Mouse (Mus musculus) limb, embryonic 14.5 days (tissue): ENCODE results near the gene Prex1. TPM values are rescaled to one million over a fixed set of nuclear protein-coding genes. Genes with fewer than 3 reads are reported as not detected.

Source experiments
- ATAC-seq: fragments of 200-750 bp; cut with Nextera tagmentation; 2 replicates; pipeline ENCODE4 v1.8.0; 2017; ENCODE audit warnings: low read depth, moderate number of reproducible peaks, moderate TSS enrichment; ENCODE audit not compliant: low FRiP score
- DNase-seq: peaks from one replicate; pipeline ENCODE4 v3.0.0-alpha.2; 2015; ENCODE audit warnings: low spot score
- H3K27ac ChIP-seq: fragments of 300-500 bp; sonication (generic); replicated peaks from 2 replicates; pipeline ENCODE4 v1.5.1; 2014; ENCODE audit warnings: low read depth, mild to moderate bottlenecking, low read length, moderate library complexity, mixed read lengths
- H3K27me3 ChIP-seq: fragments of 300-500 bp; sonication (generic); 2 replicates; pipeline ENCODE4 v1.6.1; 2014; ENCODE audit warnings: low read length, mixed read lengths; ENCODE audit not compliant: control insufficient read depth, insufficient read depth
- H3K36me3 ChIP-seq: fragments of 300-500 bp; sonication (generic); 2 replicates; pipeline ENCODE4 v1.6.1; 2014; ENCODE audit warnings: mild to moderate bottlenecking, low read length, moderate library complexity, mixed read lengths; ENCODE audit not compliant: control insufficient read depth, insufficient read depth
- H3K4me1 ChIP-seq: fragments of 300-500 bp; sonication (generic); 2 replicates; pipeline ENCODE4 v1.6.1; 2014; ENCODE audit warnings: antibody characterized with exemption, low read length, mixed read lengths; ENCODE audit not compliant: control insufficient read depth, insufficient read depth
- H3K4me2 ChIP-seq: fragments of 300-500 bp; sonication (generic); replicated peaks from 2 replicates; pipeline ENCODE4 v1.6.1; 2014; ENCODE audit warnings: low read depth, mild to moderate bottlenecking, low read length, moderate library complexity; ENCODE audit not compliant: severe bottlenecking
- H3K4me3 ChIP-seq: fragments of 300-500 bp; sonication (generic); replicated peaks from 2 replicates; pipeline ENCODE4 v1.5.1; 2014; ENCODE audit warnings: low read length
- H3K9ac ChIP-seq: fragments of 300-500 bp; sonication (generic); 2 replicates; pipeline ENCODE4 v1.6.1; 2014; ENCODE audit warnings: mild to moderate bottlenecking, low read depth, low read length, moderate library complexity; ENCODE audit not compliant: severe bottlenecking
- H3K9me3 ChIP-seq: fragments of 300-500 bp; sonication (generic); 2 replicates; pipeline ENCODE4 v1.6.1; 2016; ENCODE audit warnings: low read length; ENCODE audit not compliant: control insufficient read depth
- POLR2A ChIP-seq: fragments of 200-500 bp; IDR thresholded peaks from 2 replicates; pipeline ENCODE4 v1.8.0; 2012; ENCODE audit warnings: inconsistent platforms, mild to moderate bottlenecking, moderate library complexity, borderline replicate concordance; ENCODE audit not compliant: insufficient read depth, insufficient read length; ENCODE audit errors: extremely low read depth
- WGBS: fragments of 180-500 bp; shearing (Covaris S2); extraction: QIAGEN DNeasy Blood & Tissue Kit; methylation state at CpG from one replicate; pipeline ENCODE4 v1.1.7; 2014; 5-methylcytosine and 5-hydroxymethylcytosine counted together
- polyA plus RNA-seq, 2 experiments: library from polyadenylated mRNA; depleted of rRNA in 1 of 2; stranded (reverse) in 1 of 2; unstranded in 1 of 2; fragments of >200 nt; fragmentation: Nextera tagmentation in 1 of 2; extraction: Ambion mirVana in 1 of 2; gene quantifications; 2 replicates each; pipeline versions ENCODE4 v1.2.1 to v1.2.3; 2012 to 2014

Gene Prex1
- polyA plus RNA-seq, 2 experiments: 20.1 to 27.9 TPM

DNA sequence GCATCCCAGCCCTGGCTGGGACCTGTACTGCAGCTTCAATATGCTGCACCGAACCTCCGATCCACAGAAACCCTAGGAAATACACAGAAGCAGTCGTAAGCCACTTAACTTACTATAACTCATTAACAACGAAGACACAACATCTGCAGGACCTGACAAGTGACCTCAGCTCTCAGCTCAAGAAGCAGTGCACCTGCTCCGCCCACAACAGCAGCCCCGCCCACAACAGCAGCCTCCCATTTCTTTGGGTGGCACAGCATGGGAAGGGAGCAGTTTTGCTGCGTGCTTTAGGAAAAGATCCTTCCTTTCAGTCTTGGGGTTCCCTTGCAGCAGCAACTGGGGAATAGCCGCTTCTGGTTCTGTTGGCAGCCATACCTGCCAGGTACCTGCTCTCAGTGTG, 13.5 kb downstream of the Prex1 start:
- Histone ChIP-seq H3K27me3 (no peaks in the 10 kb centered on the region), H3K36me3 (no peaks in the 10 kb centered on the region), H3K4me3 (no peak overlapping the region), H3K27ac (no peak overlapping the region), H3K9me3 (no peaks in the 10 kb centered on the region), H3K4me2 (no peak overlapping the region), H3K4me1 (peaks cover 6% of the 10 kb centered on the region; the same call in 1 of the 2 replicates), H3K9ac (no peak overlapping the region)
- DNase-seq (no peak), ATAC-seq (no peak)
- no peak for TF ChIP-seq POLR2A
- WGBS: 58% methylated on average over 8 of the region's 8 CpGs

DNA sequence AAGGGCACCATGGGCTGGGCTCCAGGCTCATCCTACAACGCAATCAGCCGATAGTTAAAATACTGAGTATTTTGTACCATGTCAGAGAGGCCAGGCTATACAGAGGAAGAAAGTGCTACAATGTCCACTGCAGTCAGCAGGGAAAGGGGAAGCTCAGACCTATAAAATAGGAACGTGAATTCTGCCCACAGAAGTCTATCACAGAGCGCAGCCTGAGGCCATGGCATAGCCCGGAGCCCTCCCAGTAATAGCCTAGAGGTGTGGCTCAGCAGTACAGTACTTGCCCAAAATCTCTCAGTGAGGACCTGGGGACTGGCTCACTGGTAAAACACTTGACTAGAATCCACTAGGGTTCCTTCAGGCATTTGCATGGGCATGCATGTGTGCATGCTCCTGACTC, 14.1 kb downstream of the Prex1 start:
- H3K4me3 ChIP-seq: no peak overlapping the region
- H3K36me3 ChIP-seq: peaks cover 1% of the 10 kb centered on the region; the same call in 1 of the 2 replicates
- no peaks in the 10 kb centered on the region for H3K27me3 ChIP-seq
- ATAC-seq (no peak), DNase-seq (no peak)
- TF ChIP-seq POLR2A: no peak
- no peak overlapping the region for H3K27ac ChIP-seq
- H3K9me3 ChIP-seq: no peaks in the 10 kb centered on the region
- no peak overlapping the region for H3K9ac ChIP-seq
- H3K4me1 ChIP-seq: peaks cover 6% of the 10 kb centered on the region; the same call in 1 of the 2 replicates
- WGBS: 80% methylated on average over 5 of the region's 5 CpGs
- H3K4me2 ChIP-seq: no peak overlapping the region

DNA sequence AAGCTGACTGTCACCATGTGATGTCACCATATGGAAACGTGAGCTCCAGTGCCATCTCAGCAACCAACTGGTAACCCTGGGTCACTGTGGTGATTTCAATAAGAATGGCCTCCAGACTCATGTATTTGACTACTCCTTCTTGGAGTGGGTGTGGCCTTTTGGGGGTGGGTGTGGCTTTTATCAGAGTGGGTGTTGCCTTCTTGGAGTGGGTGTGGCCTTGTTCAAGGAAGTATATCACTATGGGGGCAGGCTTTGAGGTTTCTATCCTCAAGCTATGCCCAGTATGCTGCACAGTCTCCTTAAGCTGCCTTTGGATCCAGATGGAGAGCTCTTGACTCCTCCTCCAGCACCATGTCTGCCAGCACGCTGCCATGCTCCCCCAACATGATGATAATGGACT, 19.0 kb downstream of the Prex1 start:
- DNase-seq (no peak), ATAC-seq (no peak)
- Histone ChIP-seq H3K4me3 (no peak overlapping the region), H3K4me1 (peaks cover 11% of the 10 kb centered on the region; the same call in 1 of the 2 replicates), H3K36me3 (peaks cover 3% of the 10 kb centered on the region; the same call in 1 of the 2 replicates), H3K9ac (no peak overlapping the region), H3K27ac (no peak overlapping the region), H3K4me2 (no peak overlapping the region), H3K9me3 (no peaks in the 10 kb centered on the region), H3K27me3 (no peaks in the 10 kb centered on the region)
- WGBS: 97% methylated on average over 2 of the region's 2 CpGs
- TF ChIP-seq POLR2A: no peak

DNA sequence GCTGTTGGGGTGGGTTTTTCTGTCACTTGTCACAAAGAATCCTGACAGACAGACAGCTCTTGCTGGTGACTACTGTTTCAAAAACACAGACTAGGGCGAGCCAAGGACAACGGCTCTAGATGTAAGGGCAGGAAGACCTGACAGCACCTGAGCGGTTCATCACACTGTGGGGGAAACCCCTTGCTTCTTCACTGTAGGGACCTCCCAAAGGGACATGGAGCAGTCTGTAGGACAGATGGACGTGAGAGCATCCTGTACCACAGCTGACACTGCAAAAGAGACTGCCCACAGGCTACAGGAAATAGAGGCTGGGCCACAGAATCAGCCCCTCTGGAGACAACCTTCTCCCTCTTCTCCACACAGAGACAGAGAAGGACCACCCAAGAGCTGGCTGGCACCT, 20.2 kb downstream of the Prex1 start:
- no peak for ATAC-seq
- H3K4me2 ChIP-seq: no peak overlapping the region
- no peak overlapping the region for H3K27ac ChIP-seq
- no peak overlapping the region for H3K9ac ChIP-seq
- WGBS: 74% methylated on average over 4 of the region's 4 CpGs
- peaks cover 11% of the 10 kb centered on the region; the same call in 1 of the 2 replicates for H3K4me1 ChIP-seq
- TF ChIP-seq POLR2A: no peak
- H3K27me3 ChIP-seq: no peaks in the 10 kb centered on the region
- H3K9me3 ChIP-seq: no peaks in the 10 kb centered on the region
- DNase-seq: no peak
- peaks cover 3% of the 10 kb centered on the region; the same call in 1 of the 2 replicates for H3K36me3 ChIP-seq
- H3K4me3 ChIP-seq: no peak overlapping the region

DNA sequence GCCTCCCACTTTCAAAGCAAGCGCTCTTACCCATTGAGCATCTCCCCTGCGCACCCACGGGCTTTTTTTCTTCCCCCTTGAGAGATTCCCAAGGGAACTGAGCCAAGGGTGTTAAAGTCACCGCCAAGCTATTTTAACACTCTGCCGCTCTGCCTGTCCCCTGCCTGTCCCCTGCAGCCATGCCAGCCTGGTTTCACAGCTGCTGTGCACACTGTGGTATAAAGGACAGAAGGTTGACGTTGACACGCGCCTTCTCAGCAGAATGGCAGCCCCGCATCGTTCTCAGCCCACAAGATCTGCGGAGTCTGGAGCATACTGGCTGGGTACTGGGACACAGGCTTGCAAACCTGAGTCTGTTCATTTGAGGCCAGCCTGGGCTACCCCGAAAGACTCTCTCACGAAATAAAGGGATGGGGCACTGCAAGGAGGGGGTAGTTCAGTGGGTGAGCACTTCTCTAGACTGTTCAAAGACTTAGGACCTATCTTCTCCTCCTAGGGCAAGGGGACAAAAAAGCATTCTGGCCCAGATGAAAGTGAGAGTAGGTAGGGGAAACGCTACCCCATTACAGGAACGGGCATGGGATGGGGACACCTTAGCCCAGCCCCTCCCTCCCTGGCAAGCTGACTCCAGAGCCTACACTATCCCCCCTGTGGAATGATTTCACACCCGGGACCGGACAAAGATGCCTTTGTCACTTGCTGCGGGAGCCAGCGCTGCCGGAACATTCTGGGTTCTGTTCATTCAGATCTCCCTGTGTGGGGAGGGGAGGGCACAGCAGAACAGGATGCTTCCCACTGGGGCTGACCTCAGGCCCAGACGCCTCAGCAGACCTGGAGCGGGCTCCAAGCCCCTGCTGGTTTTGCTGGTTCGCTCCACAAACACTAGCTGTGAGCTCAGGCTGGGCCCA, 21.8 kb downstream of the Prex1 start:
- ATAC-seq (peak; percentile 60), DNase-seq (peak; percentile 25)
- no peak for TF ChIP-seq POLR2A
- Histone ChIP-seq H3K27ac (peak overlapping the region; percentile 72), H3K9me3 (no peaks in the 10 kb centered on the region), H3K36me3 (peaks cover 3% of the 10 kb centered on the region; the same call in 1 of the 2 replicates), H3K27me3 (no peaks in the 10 kb centered on the region), H3K4me2 (no peak overlapping the region), H3K4me3 (no peak overlapping the region), H3K4me1 (peaks cover 11% of the 10 kb centered on the region), H3K9ac (0 out of 2 replicates have a peak overlapping the region, but pooled peaks have one; percentile 4)
- 64% methylated on average over 23 of the region's 23 CpGs for WGBS
